In genomic region chr4:130790180-130790579, GRCm38 (mm10) we compare ENCODE assay signal across 9 mouse cellular contexts. TPM values are rescaled to one million over a fixed set of nuclear protein-coding genes. Genes with fewer than 3 reads are reported as not detected.
DNase-seq lines count a peak whose midpoint lies in the region; TF ChIP-seq lines count a peak whose summit lies in the region.
"Had no signal": no experiment of that assay in that cellular context is flagged by ENCODE, and none has a peak within 500 bp of the region (broad histone marks: within the 10 kb centered on the region; RNA-seq: fewer than 3 reads in every experiment).

No protein-coding gene starts in this region.

- peaks cover 8% of the 10 kb centered on the region for H3K4me1 ChIP-seq in lung, adult 2 months (ENCODE audit: control insufficient read depth, insufficient read depth, low read length)
- peaks cover 12% of the 10 kb centered on the region for H3K4me1 ChIP-seq in olfactory bulb, adult 2 months (ENCODE audit: control insufficient read depth, insufficient read depth, low read length)

- TF ChIP-seq POLR2A in lung, adult 2 months (IDR thresholded peaks at IDR 0.05; ENCODE audit: borderline replicate concordance, extremely low read depth, low read depth, low read length): no peak
- no peak for TF ChIP-seq POLR2A in olfactory bulb, adult 2 months (IDR thresholded peaks at IDR 0.05; ENCODE audit: insufficient read depth, low read depth, low read length)

- H3K4me3 ChIP-seq in lung, adult 2 months (replicated peaks; ENCODE audit: extremely low read depth, low read depth, low read length): no peak overlapping the region
- no peak overlapping the region for H3K4me3 ChIP-seq in olfactory bulb, adult 2 months (ENCODE audit: insufficient read depth, low read depth, low read length)
- H3K4me3 ChIP-seq: erythroblast, embryonic 14.5 days had no signal

- TF ChIP-seq CTCF in lung, adult 2 months (IDR thresholded peaks at IDR 0.05; ENCODE audit: insufficient read depth, low read length): peak; percentile 90
- peak; percentile 40; the same call in 1 of the 2 replicates for TF ChIP-seq CTCF in olfactory bulb, adult 2 months (IDR thresholded peaks at IDR 0.05; ENCODE audit: insufficient read depth, low read depth, low read length)

- no peak overlapping the region for H3K27ac ChIP-seq in olfactory bulb, adult 2 months (ENCODE audit: insufficient read depth, low read depth, low read length)

- WGBS in lung, adult 2 months: 6% methylated on average over 6 of the region's 6 CpGs
- WGBS in olfactory bulb, adult 2 months: 9% methylated on average over 6 of the region's 6 CpGs

- DNase-seq in A20 (ENCODE audit: low read depth, low spot score): peak; percentile 71
- DNase-seq in adrenal gland, adult (ENCODE audit: inconsistent age in 2 of 2, low spot score in 1 of 2): peak; percentile 87 to 97
- peak; percentile 88 for DNase-seq in embryo, embryonic 11 days
- peak; percentile 76 to 85 for DNase-seq in heart, adult 9 months (ENCODE audit: low spot score in 2 of 2)
- peak; percentile 74 to 89 for DNase-seq in kidney, postnatal 36 days
- DNase-seq in lung, adult 2 months: peak; percentile 86
- peak; percentile 73 for DNase-seq in thymus, postnatal 0 days (ENCODE audit: low spot score)

RNA-seq across cellular contexts. Expression of gene Sdc3, which starts 2.2 kb away (rescaled TPM):
- polyA plus RNA-seq in lung, adult 2 months (2012; rRNA removed): 113 and 146 TPM in 2 replicates
- polyA plus RNA-seq in olfactory bulb, adult 2 months (2012; ENCODE audit: insufficient read depth, insufficient read length, low replicate concordance, missing spikeins): 81.4 TPM in 1 of 2 replicates, not detected in the other
- 4.8 and 5.1 TPM in 2 replicates for polyA plus RNA-seq in thymus, postnatal 0 days (2015; fragmentation: Nextera tagmentation; extraction: Ambion mirVana)
